Mouse (Mus musculus) liver, postnatal 0 days (tissue): ENCODE measurements at regions not wholly inside any gene's neighbourhood (a gene's known extent, or its start where the extent isn't known, plus 50 kb on each side); places are given as distances from the start of the nearest gene placed in this dataset.

Experiments used
- CTCF ChIP-seq: sonication (generic); IDR thresholded peaks from 2 replicates; pipeline ENCODE4 v1.5.1; 2016; ENCODE audit warnings: antibody characterized with exemption, low read depth
- EP300 ChIP-seq: IDR thresholded peaks from 2 replicates; pipeline ENCODE4 v1.6.1; 2016; ENCODE audit warnings: antibody characterized with exemption, low read depth, mild to moderate bottlenecking

GRCm38 (mm10) chr6:81808712-81809111, 114.8 kb upstream of the Gcfc2 start:
- TF ChIP-seq CTCF (no peak), EP300 (no peak)
